Mouse (Mus musculus) intestine, embryonic 16.5 days (tissue): ENCODE data around the gene Hypm. TPM values are rescaled to one million over a fixed set of nuclear protein-coding genes. Genes with fewer than 3 reads are reported as not detected.

Experiments used
- ATAC-seq: fragments of 200-750 bp; cut with Nextera tagmentation; 2 replicates; pipeline ENCODE4 v1.8.0; 2017; ENCODE audit warnings: moderate TSS enrichment, moderate library complexity
- H3K27ac ChIP-seq: fragments of 300-500 bp; sonication (generic); 2 replicates; pipeline ENCODE4 v1.5.1; 2014; ENCODE audit warnings: mild to moderate bottlenecking, low read length
- H3K27me3 ChIP-seq: fragments of 300-500 bp; sonication (generic); replicated peaks from 2 replicates; pipeline ENCODE4 v1.6.1; 2014; ENCODE audit warnings: low read length, control low read depth, mixed read lengths; ENCODE audit not compliant: control insufficient read depth, insufficient read depth
- H3K36me3 ChIP-seq: fragments of 300-500 bp; sonication (generic); 2 replicates; pipeline ENCODE4 v1.6.1; 2014; ENCODE audit warnings: low read length, control low read depth; ENCODE audit not compliant: control insufficient read depth, insufficient read depth
- H3K4me1 ChIP-seq: fragments of 300-500 bp; sonication (generic); 2 replicates; pipeline ENCODE4 v1.6.1; 2014; ENCODE audit warnings: low read length, control low read depth, mixed read lengths; ENCODE audit not compliant: control insufficient read depth, insufficient read depth
- H3K4me2 ChIP-seq: fragments of 300-500 bp; sonication (generic); 2 replicates; pipeline ENCODE4 v1.6.1; 2014; ENCODE audit warnings: low read depth, low read length, control low read depth
- H3K4me3 ChIP-seq: fragments of 300-500 bp; sonication (generic); 2 replicates; pipeline ENCODE4 v1.5.1; 2014; ENCODE audit warnings: mild to moderate bottlenecking, low read length
- H3K9ac ChIP-seq: fragments of 300-500 bp; sonication (generic); 2 replicates; pipeline ENCODE4 v1.6.1; 2014; ENCODE audit warnings: low read depth, low read length
- H3K9me3 ChIP-seq: fragments of 300-500 bp; sonication (generic); 2 replicates; pipeline ENCODE4 v1.6.1; 2016; ENCODE audit warnings: low read length, control low read depth; ENCODE audit not compliant: control insufficient read depth
- WGBS: fragments of 180-500 bp; shearing (Covaris S2); extraction: QIAGEN DNeasy Blood & Tissue Kit; methylation state at CpG from one replicate; pipeline ENCODE4 v1.1.7; 2014; 5-methylcytosine and 5-hydroxymethylcytosine counted together
- polyA plus RNA-seq: library from polyadenylated mRNA; unstranded; fragments of >200 nt; fragmentation: Nextera tagmentation; extraction: Ambion mirVana; gene quantifications from 2 replicates; pipeline ENCODE4 v1.2.1, GENCODE M21; 2015

Gene Hypm
- polyA plus RNA-seq = not detected in 2 replicates

- WGBS = 88% methylated on average over 3 of the region's 3 CpGs
- ATAC-seq = no peak
- no peaks in the 10 kb centered on the region for H3K36me3 ChIP-seq
- H3K4me1 ChIP-seq = no peaks in the 10 kb centered on the region
- no peaks in the 10 kb centered on the region for H3K9me3 ChIP-seq
- no peak within 1 kb of the TSS for H3K4me3 ChIP-seq
- H3K27me3 ChIP-seq = no peaks in the 10 kb centered on the region
- no peak within 1 kb of the TSS for H3K9ac ChIP-seq
- no peak within 1 kb of the TSS for H3K4me2 ChIP-seq
- H3K27ac ChIP-seq = no peak within 1 kb of the TSS
These were observed at the start of gene Hypm for GRCm38 (mm10) chrX:9846628-9847027. Gene Hypm (plus strand): TSS chrX:9846928.

- H3K27me3 ChIP-seq = no peaks in the 10 kb centered on the region
- H3K9me3 ChIP-seq = no peaks in the 10 kb centered on the region
- no peaks in the 10 kb centered on the region for H3K4me1 ChIP-seq
- no peak overlapping the region for H3K9ac ChIP-seq
- no peak for ATAC-seq
- WGBS = 86% methylated on average over 1 of the region's 1 CpGs
- no peak overlapping the region for H3K27ac ChIP-seq
- H3K4me2 ChIP-seq = no peak overlapping the region
- no peak overlapping the region for H3K4me3 ChIP-seq
- H3K36me3 ChIP-seq = no peaks in the 10 kb centered on the region
These were observed 36.6 kb upstream of the Hypm start for GRCm38 (mm10) chrX:9810101-9810500.

GRCm38 (mm10) chrX:9812469-9812868, 34.3 kb upstream of the Hypm start:
- H3K4me2 ChIP-seq = no peak overlapping the region
- no peaks in the 10 kb centered on the region for H3K9me3 ChIP-seq
- H3K9ac ChIP-seq = no peak overlapping the region
- ATAC-seq = no peak
- H3K36me3 ChIP-seq = no peaks in the 10 kb centered on the region
- no peak overlapping the region for H3K27ac ChIP-seq
- H3K4me1 ChIP-seq = no peaks in the 10 kb centered on the region
- no peaks in the 10 kb centered on the region for H3K27me3 ChIP-seq
- no peak overlapping the region for H3K4me3 ChIP-seq

- no peak overlapping the region for H3K27ac ChIP-seq
- ATAC-seq = no peak
- H3K9ac ChIP-seq = no peak overlapping the region
- H3K4me3 ChIP-seq = no peak overlapping the region
- WGBS = 66% methylated on average over 2 of the region's 2 CpGs
- no peak overlapping the region for H3K4me2 ChIP-seq
- H3K4me1 ChIP-seq = no peaks in the 10 kb centered on the region
- H3K9me3 ChIP-seq = no peaks in the 10 kb centered on the region
- H3K27me3 ChIP-seq = no peaks in the 10 kb centered on the region
- H3K36me3 ChIP-seq = no peaks in the 10 kb centered on the region
These were observed 11.9 kb upstream of the Hypm start for GRCm38 (mm10) chrX:9834779-9835178.

- Histone ChIP-seq H3K9ac (no peak within 1 kb of the TSS), H3K4me1 (no peaks in the 10 kb centered on the region), H3K36me3 (no peaks in the 10 kb centered on the region), H3K27me3 (no peaks in the 10 kb centered on the region), H3K9me3 (no peaks in the 10 kb centered on the region), H3K27ac (no peak within 1 kb of the TSS), H3K4me3 (no peak within 1 kb of the TSS), H3K4me2 (no peak within 1 kb of the TSS)
- no peak for ATAC-seq
- WGBS = 45% methylated on average over 1 of the region's 1 CpGs
These were observed 2.7 kb downstream of the Hypm start, which contains the start of gene H2al3 for GRCm38 (mm10) chrX:9849403-9849802. Gene H2al3 (plus strand): TSS chrX:9849703.

GRCm38 (mm10) chrX:9861859-9862258, 15.1 kb downstream of the Hypm start:
- no peaks in the 10 kb centered on the region for H3K9me3 ChIP-seq
- no peak overlapping the region for H3K9ac ChIP-seq
- WGBS = 76% methylated on average over 2 of the region's 2 CpGs
- H3K27ac ChIP-seq = no peak overlapping the region
- no peaks in the 10 kb centered on the region for H3K36me3 ChIP-seq
- H3K4me2 ChIP-seq = no peak overlapping the region
- no peaks in the 10 kb centered on the region for H3K4me1 ChIP-seq
- ATAC-seq = no peak
- no peak overlapping the region for H3K4me3 ChIP-seq
- no peaks in the 10 kb centered on the region for H3K27me3 ChIP-seq

GRCm38 (mm10) chrX:9875519-9875918, 28.8 kb downstream of the Hypm start:
- no peaks in the 10 kb centered on the region for H3K36me3 ChIP-seq
- no peaks in the 10 kb centered on the region for H3K9me3 ChIP-seq
- H3K27ac ChIP-seq = no peak overlapping the region
- no peak overlapping the region for H3K4me2 ChIP-seq
- ATAC-seq = no peak
- no peak overlapping the region for H3K9ac ChIP-seq
- H3K4me1 ChIP-seq = no peaks in the 10 kb centered on the region
- WGBS = 74% methylated on average over 2 of the region's 2 CpGs
- H3K4me3 ChIP-seq = no peak overlapping the region
- no peaks in the 10 kb centered on the region for H3K27me3 ChIP-seq

GRCm38 (mm10) chrX:9885322-9885721, 38.6 kb downstream of the Hypm start, which contains the start of gene Sytl5:
Gene Sytl5 (plus strand): TSS chrX:9885622.
- H3K9me3 ChIP-seq = no peaks in the 10 kb centered on the region
- H3K27ac ChIP-seq = no peak within 1 kb of the TSS
- no peaks in the 10 kb centered on the region for H3K4me1 ChIP-seq
- H3K36me3 ChIP-seq = no peaks in the 10 kb centered on the region
- H3K27me3 ChIP-seq = no peaks in the 10 kb centered on the region
- no peak for ATAC-seq
- no peak within 1 kb of the TSS for H3K4me3 ChIP-seq
- 71% methylated on average over 2 of the region's 2 CpGs for WGBS
- H3K9ac ChIP-seq = no peak within 1 kb of the TSS
- no peak within 1 kb of the TSS for H3K4me2 ChIP-seq
